Mouse (Mus musculus): ENCODE results near the gene Gadd45a.

The Gadd45a gene

DNA sequence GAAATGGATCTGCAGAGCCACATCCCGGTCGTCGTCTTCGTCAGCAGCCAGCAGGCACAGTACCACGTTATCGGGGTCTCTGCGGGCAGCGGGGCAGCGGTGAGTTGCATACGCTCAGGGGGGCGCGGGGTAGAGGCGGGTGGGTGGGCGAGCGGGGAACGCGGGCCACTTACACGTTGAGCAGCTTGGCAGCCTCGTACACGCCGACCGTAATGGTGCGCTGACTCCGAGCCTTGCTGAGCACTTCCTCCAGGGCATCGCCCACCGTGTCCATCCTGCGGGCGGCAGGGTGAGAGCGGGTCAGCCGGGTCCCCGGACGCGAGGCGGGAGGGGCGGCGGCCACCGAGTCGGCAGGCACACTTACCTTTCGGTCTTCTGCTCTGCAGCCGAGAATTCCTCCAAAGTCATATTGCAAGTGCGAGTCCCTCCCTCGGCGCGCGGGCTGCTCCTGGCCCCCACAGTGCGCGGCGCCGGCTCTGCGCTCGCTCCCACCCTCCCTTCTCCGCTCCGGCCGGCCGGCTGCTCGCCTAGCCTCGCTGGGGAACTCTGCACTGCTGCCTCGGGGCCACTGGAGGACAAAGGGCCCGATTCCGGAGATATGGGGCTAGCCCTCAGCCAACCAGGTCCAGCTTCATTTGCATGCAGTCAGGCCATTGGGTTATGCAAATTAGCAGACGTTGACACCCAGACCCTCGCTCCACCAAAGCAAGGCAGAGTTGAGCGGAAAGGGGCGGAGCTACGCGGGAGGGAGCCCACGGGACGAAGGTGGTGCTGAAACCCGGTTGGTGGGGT, at the start of gene Gadd45a:
Gadd45a (minus strand) TSS at position 621 of the 792 bp plus-strand sequence.
- DNase-seq, result peak; percentile 100

DNA sequence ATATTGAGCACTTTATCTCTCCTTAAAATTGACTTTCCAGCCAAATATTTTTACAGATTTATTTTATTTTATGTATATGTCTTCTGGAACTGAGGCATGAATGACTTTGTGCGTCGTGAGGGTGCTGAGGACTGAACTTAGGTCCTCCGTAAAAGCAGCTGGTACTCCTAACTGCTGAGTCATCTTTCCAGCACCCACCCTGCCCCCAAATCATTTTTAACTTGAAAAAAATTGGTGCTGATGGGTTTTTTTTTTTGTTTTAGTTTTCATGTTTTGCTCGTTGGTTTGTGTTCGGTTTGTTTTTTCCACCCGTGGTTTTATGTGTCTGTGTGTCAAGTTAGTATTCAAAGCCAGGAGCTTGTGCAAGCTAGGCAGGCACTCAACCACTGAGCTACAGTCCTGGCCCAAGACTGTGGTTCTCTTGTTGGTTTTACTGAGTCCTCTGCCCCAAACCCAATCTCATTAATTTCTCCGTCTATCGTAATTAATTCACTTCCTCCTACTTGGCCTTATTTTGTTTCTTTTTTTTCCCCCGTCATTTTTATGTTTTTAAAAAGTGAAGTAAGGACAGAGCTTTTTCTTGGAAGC, 48.7 kb upstream of the Gadd45a start:
- DNase-seq, result peak; percentile 15

DNA sequence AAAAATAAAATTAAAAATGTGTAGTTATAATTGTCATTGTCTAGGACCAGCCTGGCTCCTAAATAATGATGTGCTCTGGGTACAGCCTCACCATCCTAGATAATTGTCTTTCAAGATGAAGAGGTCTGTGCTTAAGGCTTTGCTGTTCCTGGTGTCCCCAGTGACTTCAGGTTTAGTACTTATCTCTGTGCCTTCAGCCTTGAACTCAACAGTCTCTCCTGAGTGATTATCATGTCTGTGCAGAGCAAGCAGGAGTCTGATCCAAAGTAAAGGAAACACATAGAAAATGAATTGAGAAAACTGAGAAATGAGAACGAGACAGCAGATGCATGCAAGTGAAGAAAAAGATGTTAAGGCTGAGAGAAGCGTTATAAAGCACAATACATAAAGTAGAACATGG, 47.2 kb upstream of the Gadd45a start:
- DNase-seq, result no peak

DNA sequence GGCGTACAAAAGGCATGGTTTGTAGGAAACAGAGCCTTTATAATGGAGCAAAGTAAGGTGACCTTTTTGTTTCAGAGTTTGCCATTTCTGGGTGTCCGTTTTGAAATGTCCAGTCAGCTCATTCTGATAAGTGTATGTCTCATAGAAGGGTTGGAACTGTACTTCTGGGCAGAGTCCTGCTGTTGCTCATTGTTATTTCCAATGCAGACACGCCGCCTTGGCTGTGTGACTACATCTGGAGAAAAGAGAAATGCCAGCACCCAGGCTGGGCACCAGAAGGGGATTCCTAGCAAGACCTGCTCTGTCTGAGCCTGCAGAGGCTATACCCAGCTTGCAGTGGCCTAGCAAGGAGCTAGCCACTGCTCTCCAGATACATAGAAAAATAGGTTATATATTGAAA, 43.9 kb upstream of the Gadd45a start:
- peak; percentile 64 for DNase-seq

DNA sequence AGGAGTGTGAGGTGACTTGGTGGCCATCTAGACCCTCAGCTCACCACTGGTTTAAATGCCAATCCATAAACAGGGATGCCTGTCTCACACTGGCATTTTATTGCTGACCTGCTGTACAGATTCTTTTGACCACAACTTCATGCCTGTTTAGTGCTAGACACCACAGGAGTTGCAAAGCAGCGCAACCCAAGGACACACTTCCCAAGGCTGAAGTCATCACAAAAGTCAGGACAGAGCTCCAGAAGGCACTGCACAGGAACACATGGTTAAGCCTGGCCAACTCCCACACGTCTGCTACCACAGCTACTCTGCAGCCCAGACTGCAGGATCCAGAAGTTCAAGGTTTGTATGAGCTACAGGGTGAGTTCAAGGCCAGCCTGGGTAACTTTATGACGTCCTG, 40.8 kb upstream of the Gadd45a start:
- peak; percentile 83 for DNase-seq

DNA sequence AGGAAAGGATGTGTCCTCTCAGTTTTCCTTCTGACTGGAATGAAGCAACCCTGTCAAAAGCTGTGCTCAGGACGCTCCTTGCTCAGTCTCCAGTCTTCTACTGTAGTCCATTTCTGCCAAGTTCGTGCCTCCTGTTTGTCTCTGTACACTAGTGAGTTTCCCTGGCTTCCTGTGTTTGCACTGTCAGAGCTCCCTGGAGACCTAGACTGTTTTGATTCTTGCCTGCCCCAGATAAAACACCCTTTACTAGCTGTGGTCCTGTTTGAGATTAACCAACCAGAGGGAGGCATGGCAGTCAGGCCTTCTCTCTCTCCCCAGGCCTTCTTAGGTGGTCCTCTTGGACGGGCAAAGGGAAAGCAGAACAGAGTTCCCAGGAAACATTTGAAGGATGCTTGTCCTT, 40.2 kb upstream of the Gadd45a start:
- DNase-seq, result peak; percentile 98

DNA sequence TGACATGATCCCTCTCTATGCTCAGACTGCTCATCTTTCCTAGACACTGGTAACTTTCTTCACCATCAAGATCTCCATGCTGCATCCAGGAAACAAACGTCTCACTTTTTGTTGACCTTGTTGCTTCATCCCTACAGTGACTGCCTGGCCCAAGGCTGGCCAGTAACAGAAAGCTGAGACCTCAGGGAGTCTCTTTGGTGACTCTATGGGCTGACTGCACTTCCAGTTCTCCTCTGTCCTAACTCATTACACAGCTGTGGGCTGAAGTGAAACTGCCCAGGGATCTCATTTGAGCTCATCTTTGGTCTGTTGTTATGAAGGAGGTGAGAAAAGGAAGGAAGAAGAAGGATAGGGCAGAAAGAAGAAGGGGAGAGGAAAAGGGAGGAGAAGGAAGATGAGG, 39.1 kb upstream of the Gadd45a start:
- peak; percentile 94 for DNase-seq

DNA sequence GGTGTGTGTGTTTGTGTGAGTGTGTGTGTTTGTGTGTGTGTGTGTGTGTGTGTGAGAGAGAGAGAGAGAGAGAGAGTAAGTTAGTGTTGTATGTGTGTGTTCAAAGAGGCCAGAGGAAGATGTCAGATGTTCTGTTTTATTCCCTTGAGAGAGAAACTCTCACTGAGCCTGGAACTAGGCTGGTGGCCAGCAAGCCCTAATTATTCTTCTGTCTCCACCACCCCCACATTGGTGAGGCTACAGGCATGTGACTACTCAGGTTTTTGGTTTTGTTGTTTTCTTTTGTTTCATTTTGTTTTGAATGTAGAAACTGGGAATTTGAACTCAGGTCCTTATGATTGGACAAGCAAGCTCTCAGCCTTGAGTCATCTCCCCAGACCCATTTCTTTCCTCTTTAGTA, 37.6 kb upstream of the Gadd45a start:
- DNase-seq, result peak; percentile 87

DNA sequence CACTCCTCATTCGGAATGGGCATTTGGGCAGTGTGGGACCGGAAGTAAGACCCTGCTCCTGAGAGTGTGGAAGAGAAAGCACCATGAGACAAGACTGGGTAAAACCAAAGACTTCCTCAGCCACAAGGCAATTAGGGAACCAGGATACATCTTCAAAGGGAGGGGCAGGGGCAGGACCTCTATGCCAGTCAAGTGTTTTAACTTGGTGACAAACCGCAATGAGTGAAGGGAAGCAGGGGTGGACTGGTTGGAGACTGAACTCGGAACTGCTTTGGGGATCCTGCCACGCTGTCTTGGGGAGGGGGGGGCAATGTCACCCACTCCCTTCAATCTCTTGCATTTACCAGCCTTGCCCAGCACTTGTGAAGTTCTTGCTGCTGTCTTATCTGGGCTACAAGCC, 36.7 kb upstream of the Gadd45a start:
- DNase-seq, result peak; percentile 89

DNA sequence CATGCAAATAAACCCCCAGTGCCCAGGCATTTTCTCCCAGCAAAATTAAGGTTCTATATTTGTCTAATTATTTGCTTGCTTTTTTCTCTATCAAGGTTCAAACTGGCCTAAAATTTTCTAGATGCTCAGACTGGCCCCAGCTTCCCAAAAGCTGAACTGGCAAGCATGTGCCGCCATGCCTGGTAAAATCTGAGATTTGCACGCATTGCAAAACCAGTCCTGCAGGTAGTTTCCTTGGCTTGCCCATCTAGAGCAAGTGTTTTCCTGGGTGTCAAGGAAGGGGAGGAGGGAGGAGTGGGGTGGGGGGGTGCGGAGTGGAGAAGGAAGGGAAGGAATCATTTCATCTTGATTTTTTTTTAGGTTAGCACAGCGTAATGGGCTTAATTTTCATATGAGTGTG, 36.2 kb upstream of the Gadd45a start:
- no peak for DNase-seq

DNA sequence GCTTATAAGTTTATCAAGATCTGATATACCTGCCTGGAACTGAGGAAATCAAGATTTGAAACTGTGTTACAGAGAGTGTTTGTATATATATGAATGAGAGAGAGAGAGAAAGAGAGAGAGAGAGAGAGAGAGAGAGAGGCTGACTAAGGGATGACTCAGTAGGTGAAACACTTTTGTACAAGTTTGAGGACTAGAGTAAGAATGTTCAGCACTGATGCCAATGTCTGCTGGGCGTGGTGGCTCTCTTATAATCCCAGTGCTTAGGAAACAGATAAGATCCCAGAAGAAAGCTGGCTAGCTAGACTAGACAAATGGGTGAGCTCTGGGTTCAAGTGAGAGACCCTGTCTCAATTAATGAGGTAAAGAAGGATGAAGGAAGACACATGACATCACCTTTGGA, 34.4 kb upstream of the Gadd45a start:
- DNase-seq, result no peak

DNA sequence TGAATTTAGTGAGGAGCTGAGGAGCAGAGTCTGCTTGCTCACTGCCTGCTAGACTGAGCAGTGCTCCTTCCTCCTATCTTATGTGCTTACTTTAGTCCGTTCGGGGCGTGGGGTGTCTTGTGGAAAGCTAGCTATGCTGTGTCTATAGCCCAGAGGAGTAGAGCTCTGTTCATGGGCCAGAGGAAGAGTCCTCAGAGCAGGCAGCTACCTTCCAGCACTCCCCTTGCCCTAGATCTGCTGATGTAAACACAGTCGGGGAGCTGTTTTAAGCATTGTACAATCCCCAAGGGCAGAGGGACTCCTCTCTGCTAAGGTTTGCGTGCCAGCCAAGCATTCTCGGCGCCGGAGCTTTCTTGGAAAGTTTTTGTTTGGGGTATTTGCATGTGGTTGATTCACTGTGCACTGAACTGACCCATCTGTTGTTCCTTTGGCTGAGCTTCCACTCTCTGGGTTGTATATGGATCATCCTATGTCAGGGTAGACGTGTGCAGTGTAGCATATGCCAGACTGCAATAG, 32.6 kb upstream of the Gadd45a start:
- DNase-seq, result peak; percentile 91

DNA sequence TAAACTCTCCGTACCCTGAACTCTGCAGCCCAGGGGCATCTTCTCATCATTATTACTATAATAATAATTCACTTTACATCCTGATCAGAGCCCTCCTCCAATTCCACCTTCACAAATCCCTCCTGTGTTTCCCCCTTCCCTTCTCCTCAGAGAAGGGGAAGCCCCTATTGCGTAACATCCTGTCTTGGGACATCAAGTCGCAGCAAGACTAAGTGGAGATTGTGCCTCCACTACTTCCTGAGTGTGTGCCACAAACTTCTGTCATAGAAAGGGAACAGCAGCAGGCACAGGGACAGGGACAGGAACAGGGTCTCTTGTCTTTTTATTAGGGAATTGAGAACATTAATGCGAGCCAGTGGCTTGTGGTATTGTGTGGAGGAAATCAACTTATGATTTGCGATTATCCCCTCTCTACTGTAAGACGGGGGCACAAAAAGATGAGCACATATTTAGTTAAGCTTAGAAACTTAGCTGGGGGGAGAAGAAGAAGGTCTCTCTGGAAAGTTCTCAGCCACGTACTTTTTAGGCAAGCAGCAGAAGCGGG, 32.0 kb upstream of the Gadd45a start:
- peak; percentile 96 for DNase-seq

DNA sequence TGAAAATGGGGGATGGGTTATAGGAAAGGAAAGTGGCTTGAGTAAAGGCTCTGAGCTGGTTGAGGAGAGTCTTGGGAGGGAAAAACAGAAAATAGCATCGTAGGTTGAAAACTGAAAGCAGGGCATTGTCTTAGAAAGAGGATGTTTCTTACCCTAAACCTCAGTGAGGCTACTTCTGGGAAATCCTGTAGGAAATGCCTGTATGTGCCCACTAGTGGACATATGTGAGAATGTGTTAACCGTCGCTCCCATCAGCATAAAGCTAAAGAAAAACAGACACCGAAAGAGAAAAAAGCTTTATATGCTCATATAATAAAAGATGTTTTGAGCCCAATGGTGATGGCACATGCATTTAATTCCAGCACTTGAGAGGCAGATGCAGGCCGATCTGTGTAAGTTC, 22.8 kb upstream of the Gadd45a start:
- peak; percentile 18 for DNase-seq

DNA sequence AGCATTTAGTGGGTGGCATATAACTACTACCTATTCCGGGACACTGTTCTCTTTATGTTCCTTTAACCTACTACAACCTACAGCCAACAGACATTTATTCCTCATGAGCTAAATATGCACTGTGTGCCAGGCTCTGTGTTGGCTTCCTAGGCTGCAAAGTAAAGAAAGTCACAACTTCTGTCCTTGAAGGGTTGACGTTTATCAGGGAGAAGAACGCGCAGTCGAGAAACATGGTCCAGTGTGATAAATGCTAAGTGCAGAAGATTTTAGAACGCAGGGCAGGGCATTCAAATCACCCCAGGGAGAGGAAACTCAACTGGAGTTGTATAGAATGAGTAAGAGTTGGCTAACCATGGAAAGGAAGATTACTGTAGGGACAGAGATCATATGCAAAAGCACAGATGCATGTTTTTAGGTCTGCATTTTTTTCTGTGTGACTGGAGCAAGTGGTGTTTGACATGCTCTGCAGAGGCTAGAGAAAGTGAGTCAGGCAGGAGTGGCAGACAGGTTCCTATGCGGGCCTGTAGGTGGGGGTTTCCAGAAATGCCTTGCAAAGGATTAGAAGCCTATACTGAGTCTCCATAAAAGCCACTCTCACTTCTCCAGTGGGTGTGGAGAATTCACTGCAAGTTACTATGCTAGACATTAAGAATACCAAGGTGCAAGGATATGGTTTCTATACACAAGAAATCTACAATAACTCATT, 20.9 kb upstream of the Gadd45a start:
- peak; percentile 17 for DNase-seq

DNA sequence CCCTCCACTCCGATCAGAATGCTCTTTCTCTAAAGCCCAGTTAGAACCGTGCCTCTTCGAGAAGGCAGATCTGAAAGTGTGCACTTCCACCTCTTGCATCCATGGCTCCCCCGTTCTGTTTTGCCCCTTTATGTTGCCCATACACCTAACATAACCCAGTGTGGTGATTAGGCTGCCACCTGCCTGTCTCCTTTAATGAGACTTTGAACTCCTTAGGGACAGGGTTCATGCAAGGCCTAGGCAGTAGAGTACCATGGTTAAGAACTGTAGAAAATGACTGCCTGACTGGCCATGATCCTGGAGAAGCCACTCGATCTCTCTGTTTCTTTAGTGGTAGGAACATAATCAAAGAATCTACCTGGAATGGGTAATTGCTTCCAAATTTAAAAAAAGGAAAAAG, 20.3 kb upstream of the Gadd45a start:
- DNase-seq, result no peak

DNA sequence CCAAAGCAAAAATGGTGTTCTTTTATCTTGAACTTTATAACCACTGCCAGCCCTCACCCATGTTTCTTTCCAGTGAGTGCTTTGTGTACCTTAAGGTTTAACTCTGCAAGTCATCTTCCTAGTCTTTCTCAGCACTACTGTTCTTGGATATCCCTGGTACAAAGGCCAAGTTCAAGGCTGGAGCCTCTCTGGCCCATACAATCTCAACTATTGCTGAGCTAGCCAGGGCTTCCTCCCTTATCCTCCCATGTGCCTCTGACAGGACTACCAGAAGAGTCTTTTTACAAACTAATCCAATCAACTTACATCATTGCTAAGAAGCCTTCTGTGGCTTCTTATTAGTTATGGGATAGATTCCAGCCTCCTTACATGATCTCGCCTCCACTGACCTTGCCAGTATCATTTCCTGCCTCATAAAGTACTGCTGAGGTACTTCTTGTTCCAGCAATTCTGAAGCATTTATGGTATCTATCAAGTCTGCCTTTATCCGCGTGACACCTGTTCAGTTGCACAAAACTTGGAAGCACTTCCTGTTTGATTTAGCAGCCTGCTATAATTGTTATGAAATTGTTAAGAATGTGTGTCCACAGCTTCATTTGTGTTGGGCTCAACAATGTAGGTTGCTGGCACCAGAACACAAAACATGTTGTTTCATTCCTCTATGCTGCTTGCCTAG, 19.8 kb upstream of the Gadd45a start:
- DNase-seq, result no peak

DNA sequence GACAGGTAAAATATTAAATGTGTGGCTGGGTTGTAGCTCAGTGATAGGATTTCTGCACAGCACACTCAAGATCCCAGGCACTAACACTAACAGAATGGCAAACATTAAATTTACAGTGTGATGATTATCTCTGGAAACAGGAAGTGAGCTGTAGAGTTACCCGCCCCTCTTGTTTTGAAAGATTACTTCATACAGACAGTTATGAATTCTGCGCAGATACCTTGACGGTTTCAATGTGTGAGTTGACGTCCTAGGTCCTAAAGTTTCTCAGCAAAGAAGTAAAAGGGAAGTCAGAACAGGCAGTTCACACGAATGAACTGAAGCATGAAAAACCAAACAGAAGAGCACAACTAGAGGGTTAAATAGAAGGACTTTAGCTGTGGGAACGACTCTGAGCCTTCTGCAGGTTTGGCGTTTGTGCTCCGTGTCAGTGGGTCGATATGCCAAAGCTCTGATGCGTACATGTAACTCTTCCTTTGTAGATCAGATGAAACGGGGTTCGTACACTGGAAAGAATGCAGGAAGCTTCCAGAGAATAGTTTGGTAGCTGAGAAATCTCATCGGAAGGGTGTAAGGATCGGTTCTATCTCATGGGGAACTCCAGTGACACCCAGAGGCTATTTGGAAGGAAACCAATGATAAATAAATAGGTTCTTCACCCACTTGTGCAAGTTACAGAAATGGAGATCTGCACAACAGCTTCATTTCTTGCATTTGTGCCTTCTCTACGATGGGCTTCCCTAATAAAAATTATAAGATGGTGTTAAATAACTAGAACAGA, 19.0 kb upstream of the Gadd45a start:
- DNase-seq, result no peak

DNA sequence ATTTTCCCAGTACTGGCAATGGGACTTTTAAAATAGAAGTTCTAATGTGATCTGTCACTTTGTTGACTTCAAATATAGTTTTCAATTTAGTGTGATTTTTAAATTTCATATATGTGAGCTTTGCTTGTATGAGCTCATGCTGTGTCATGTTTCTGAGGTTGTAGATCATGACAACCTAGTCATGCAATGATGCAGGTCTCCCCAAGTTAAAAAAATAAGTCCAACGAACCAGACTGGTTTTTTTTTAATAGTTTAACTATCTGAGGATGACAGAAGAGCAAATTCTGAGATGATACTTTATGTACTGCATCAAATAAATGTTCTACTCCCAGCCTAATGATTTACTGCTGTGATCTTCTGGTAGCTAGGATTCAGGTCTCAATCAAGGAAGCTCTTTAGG, 12.8 kb upstream of the Gadd45a start:
- DNase-seq, result no peak

DNA sequence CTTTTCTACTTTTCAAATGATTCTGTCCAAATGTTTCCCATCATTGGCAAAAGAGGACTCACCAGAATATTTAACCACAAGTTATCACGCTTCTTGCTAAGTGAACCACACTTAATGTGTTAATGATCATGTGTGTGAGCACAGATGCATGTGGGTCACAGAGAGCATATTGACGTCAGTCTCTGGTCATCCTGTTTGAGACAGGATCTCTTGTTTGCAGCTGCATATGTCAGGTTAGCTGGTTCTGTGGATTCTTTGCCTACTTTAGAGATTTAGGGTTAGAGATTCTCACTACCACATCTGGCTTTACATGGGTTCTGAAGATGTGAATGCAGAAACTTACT, 12.4 kb upstream of the Gadd45a start:
- no peak for DNase-seq

DNA sequence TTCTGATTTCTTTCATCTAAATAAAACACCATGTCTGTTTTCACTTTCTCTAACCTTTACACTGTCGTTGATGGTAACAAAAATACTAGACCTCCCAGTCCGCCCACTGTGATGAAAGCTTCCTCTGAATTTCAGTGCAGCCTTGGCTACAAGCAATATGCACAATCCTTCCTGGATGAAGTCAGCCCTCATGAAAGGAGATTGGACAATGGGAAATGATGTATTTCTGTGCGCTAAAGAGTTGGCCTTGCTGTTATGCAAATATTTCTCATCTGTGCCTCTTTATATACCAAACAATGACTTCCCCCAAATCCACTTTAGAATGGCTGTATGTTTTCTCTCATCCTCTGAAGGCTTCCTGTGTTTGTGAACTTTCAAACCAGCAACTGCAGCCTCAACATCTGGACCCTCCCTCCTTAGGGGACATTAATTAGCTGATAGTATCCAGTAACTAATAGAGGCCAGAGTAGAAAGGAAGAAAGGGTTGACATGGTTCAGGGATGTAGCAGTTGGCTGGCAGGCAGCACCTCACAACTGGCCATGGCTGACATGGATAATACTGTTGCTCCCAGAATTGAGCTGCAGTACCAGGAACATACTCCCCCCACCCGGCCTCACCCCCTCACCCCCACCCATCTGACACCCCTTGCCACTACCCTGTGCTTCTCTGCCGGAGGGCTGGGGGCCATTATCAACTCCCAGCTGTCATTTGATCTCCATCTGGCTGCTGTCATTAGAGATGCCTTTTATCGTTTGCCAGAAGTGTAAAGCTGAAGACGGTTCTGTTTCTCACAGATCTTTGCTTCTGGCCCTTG, 11.8 kb upstream of the Gadd45a start:
- DNase-seq, result no peak

Data from heart, adult 11 months (tissue).